Mouse (Mus musculus) G1E (cell line): ENCODE measurements around the gene A730015C16Rik. TPM values are rescaled to one million over a fixed set of nuclear protein-coding genes. Genes with fewer than 3 reads are reported as not detected.

ENCODE experiments used
- ATAC-seq: 2 replicates; pipeline ENCODE4 v1.8.0; 2016; ENCODE audit warnings: mild to moderate bottlenecking; ENCODE audit not compliant: insufficient number of reproducible peaks, poor library complexity, low FRiP score, severe bottlenecking; ENCODE audit errors: extremely low read depth
- DNase-seq: peaks from one replicate; pipeline ENCODE4 v3.0.0; 2012; ENCODE audit warnings: low spot score
- H3K27me3 ChIP-seq: 2 replicates; pipeline ENCODE4 v1.6.1; 2012; ENCODE audit warnings: mild to moderate bottlenecking, low read length, inconsistent platforms; ENCODE audit not compliant: insufficient read depth
- H3K36me3 ChIP-seq: replicated peaks from 2 replicates; pipeline ENCODE3; 2012; ENCODE audit warnings: mild to moderate bottlenecking, inconsistent platforms
- H3K4me1 ChIP-seq: 2 replicates; pipeline ENCODE4 v1.6.1; 2012; ENCODE audit warnings: low read depth, low read length, inconsistent platforms, mixed read lengths; ENCODE audit not compliant: insufficient read depth
- H3K4me3 ChIP-seq: 2 replicates; pipeline ENCODE4 v1.5.1; 2012; ENCODE audit warnings: low read depth, mild to moderate bottlenecking, inconsistent platforms, low read length, moderate library complexity, mixed read lengths
- H3K9me3 ChIP-seq: replicated peaks from 2 replicates; pipeline ENCODE4 v1.6.1; 2012; ENCODE audit warnings: inconsistent platforms
- CTCF ChIP-seq: IDR thresholded peaks from 2 replicates; pipeline ENCODE4 v1.5.1; 2012; ENCODE audit warnings: low read depth, low read length, inconsistent platforms, mixed read lengths
- GATA1 ChIP-seq: IDR thresholded peaks from 2 replicates; pipeline ENCODE4 v1.6.1; 2012; ENCODE audit warnings: borderline replicate concordance, low read length, inconsistent platforms, mixed read lengths
- GATA2 ChIP-seq: IDR thresholded peaks from 2 replicates; pipeline ENCODE4 v1.6.1; 2012; ENCODE audit warnings: low read depth, low read length, inconsistent platforms, borderline replicate concordance
- POLR2AphosphoS5 ChIP-seq: IDR thresholded peaks from 2 replicates; pipeline ENCODE4 v1.6.1; 2012; ENCODE audit warnings: low read depth, low read length, inconsistent platforms; ENCODE audit not compliant: insufficient replicate concordance
- TAL1 ChIP-seq: conservative IDR thresholded peaks from 2 replicates; pipeline ENCODE4 v1.6.1; 2012; ENCODE audit warnings: low read depth, low read length, inconsistent platforms, mixed read lengths
- polyA plus RNA-seq: library from polyadenylated mRNA; stranded (reverse); fragments of >175 nt; gene quantifications from 2 replicates; pipeline ENCODE4 v1.2.3, GENCODE M21; 2012
- total RNA-seq, 2 experiments: library from RNA; stranded (forward) in 1 of 2; stranded (reverse) in 1 of 2; fragments of 200-1000 nt in 1 of 2; fragments of >200 nt in 1 of 2; fragmentation: Nextera tagmentation in 1 of 2; gene quantifications; 2 replicates each; pipeline ENCODE4 v1.2.3; 2014 to 2017

Gene A730015C16Rik
- total and polyA plus RNA-seq, 3 experiments: 0.60 TPM; not detected in 2

DNA sequence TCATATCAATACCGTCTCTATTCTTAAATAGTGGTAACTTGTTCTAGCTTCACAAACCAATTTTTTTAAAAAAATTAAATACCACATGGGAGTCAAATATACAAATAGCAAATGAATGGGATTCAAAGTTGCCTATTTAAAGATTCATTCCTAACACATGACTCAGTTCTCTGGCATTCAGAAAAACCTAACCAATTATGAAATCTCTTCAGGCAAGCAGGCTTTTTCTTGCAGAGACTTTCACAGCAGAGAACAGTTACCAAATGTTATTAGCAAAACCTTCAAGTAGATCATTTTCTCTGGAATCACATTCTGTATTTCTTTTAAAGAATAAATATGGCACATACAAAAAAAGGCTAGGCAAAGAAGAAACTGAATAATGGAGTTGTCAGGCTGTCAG lies 17.7 kb downstream of the A730015C16Rik start:
- Histone ChIP-seq H3K4me3 (no peak overlapping the region), H3K36me3 (peaks cover 45% of the 10 kb centered on the region), H3K9me3 (no peaks in the 10 kb centered on the region), H3K27me3 (no peaks in the 10 kb centered on the region), H3K4me1 (peaks cover 24% of the 10 kb centered on the region)
- TF ChIP-seq GATA2: no peak
- ATAC-seq (no peak), DNase-seq (no peak)

DNA sequence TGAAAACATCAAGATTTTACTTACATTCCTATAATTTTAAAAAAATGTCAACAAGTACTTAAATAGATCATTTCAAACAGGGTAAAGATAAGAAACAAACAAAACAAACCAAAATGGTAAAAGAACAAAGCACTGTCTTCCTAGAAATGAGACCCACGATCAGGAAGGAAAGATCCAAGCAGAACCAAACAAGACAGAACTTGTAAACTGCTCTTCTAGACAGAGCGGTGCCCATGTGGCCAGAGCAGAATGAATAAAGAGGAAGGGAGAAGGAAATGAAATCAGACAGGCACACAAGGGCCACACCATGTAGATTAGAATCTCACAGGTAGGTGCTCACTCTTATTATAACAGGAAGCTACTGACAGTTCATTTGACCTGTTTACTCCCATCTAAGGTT lies 21.8 kb downstream of the A730015C16Rik start:
- Histone ChIP-seq H3K27me3 (no peaks in the 10 kb centered on the region), H3K4me3 (no peak overlapping the region), H3K9me3 (no peaks in the 10 kb centered on the region), H3K36me3 (peaks cover 80% of the 10 kb centered on the region), H3K4me1 (peaks cover 4% of the 10 kb centered on the region)
- no peak for TF ChIP-seq GATA1
- TF ChIP-seq CTCF: no peak
- ATAC-seq (no peak), DNase-seq (no peak)

- TF ChIP-seq CTCF (no peak), GATA1 (no peak), POLR2AphosphoS5 (no peak), TAL1 (no peak), GATA2 (no peak)
- ATAC-seq: no peak
- DNase-seq: no peak
Observed at GRCm38 (mm10) chr4:108826096-108826495, 22.3 kb downstream of the A730015C16Rik start.

DNA sequence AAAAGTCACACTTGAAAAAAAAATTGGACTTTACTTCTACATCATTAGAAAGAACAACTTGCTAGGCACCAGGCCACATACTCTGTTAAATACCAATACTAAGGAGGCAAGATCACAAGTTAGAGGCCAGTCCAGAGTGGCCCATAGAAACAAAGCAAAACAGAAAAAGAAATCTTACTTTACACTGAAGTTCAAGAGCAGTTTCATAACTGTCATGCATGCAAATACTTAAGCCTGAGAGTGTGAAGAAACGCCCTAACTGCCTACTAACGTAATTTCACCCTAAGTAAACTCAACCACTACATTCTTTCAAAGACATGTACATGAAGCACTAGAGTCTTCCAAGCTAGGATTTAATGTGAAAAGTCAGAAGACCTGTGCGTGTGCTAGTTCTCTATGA lies 22.7 kb downstream of the A730015C16Rik start:
- no peak for TF ChIP-seq CTCF
- TF ChIP-seq GATA1: no peak
- TF ChIP-seq TAL1: no peak
- TF ChIP-seq GATA2: no peak
- TF ChIP-seq POLR2AphosphoS5: no peak

More at GRCm38 (mm10) chr4:108826096-108826495, 22.3 kb downstream of the A730015C16Rik start:
- Histone ChIP-seq H3K27me3 (no peaks in the 10 kb centered on the region), H3K36me3 (peaks cover 85% of the 10 kb centered on the region), H3K4me1 (peaks cover 2% of the 10 kb centered on the region), H3K4me3 (no peak overlapping the region), H3K9me3 (no peaks in the 10 kb centered on the region)

GRCm38 (mm10) chr4:108811550-108811949 lies 36.9 kb downstream of the A730015C16Rik start:
- TF ChIP-seq GATA1 (no peak), CTCF (no peak), TAL1 (no peak), POLR2AphosphoS5 (no peak), GATA2 (no peak)
- H3K36me3 ChIP-seq: peaks cover 10% of the 10 kb centered on the region
- no peaks in the 10 kb centered on the region for H3K9me3 ChIP-seq
- ATAC-seq: no peak
- no peaks in the 10 kb centered on the region; the same call in 1 of the 2 replicates for H3K4me1 ChIP-seq
- H3K27me3 ChIP-seq: peaks cover 4% of the 10 kb centered on the region; the same call in 1 of the 2 replicates
- DNase-seq: no peak
- no peak overlapping the region for H3K4me3 ChIP-seq

More for the DNA sequence above, 22.7 kb downstream of the A730015C16Rik start:
- no peak for ATAC-seq
- H3K9me3 ChIP-seq: no peaks in the 10 kb centered on the region
- no peaks in the 10 kb centered on the region; the same call in 1 of the 2 replicates for H3K4me1 ChIP-seq
- peaks cover 87% of the 10 kb centered on the region for H3K36me3 ChIP-seq
- no peak for DNase-seq
- no peak overlapping the region for H3K4me3 ChIP-seq
- no peaks in the 10 kb centered on the region for H3K27me3 ChIP-seq

DNA sequence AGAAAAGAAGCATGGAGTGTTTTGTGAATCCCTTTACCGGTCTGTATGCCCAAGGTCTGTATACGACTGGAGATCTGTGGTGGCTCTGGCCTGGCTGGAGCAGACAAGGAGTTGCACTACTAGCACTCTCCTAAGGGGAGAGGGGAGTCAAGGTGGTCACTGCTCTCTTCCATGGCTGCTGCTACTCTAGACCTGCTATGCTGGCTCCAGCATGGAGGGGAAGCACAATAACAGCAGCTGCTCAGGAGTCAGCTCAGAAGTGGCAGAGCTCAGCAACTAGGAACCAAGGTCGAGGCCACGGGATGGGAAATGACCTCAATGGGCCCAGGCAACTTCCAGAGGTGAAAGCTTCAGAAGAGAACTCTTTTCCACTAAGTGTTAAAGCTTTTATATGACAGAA lies 37.3 kb downstream of the A730015C16Rik start:
- no peak overlapping the region for H3K4me3 ChIP-seq
- TF ChIP-seq CTCF: no peak
- TF ChIP-seq GATA2: no peak
- no peak for TF ChIP-seq POLR2AphosphoS5
- no peak for TF ChIP-seq GATA1
- no peak for TF ChIP-seq TAL1
- H3K9me3 ChIP-seq: no peaks in the 10 kb centered on the region
- H3K27me3 ChIP-seq: peaks cover 4% of the 10 kb centered on the region; the same call in 1 of the 2 replicates
- ATAC-seq (no peak), DNase-seq (no peak)
- no peaks in the 10 kb centered on the region; the same call in 1 of the 2 replicates for H3K4me1 ChIP-seq
- H3K36me3 ChIP-seq: peaks cover 10% of the 10 kb centered on the region

GRCm38 (mm10) chr4:108803535-108803934 lies 44.9 kb downstream of the A730015C16Rik start:
- ATAC-seq (no peak), DNase-seq (no peak)
- Histone ChIP-seq H3K36me3 (no peaks in the 10 kb centered on the region), H3K4me3 (no peak overlapping the region), H3K27me3 (peaks cover 21% of the 10 kb centered on the region), H3K4me1 (no peaks in the 10 kb centered on the region; the same call in 1 of the 2 replicates), H3K9me3 (no peaks in the 10 kb centered on the region)
- TF ChIP-seq TAL1 (no peak), POLR2AphosphoS5 (no peak)
